Mouse (Mus musculus): ENCODE results near the gene Bach2.

DNA sequence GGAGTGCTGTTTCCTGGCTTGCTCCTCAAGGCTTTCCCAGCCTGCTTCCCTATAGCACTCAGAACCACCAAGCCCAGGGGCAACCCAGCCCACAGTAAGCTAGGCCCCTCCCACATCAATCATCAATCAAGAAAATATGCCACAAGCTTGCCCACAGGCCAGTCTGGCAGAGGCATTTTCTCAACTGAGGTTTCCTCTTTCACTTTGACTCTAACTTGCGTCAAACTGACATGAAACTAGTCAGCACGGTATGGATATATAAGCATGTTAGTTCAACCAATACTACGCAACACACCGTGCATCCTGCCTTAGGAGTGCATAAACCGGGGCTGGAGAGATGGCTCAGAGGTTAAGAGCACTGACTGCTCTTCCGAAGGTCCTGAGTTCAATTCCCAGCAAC is 349.6 kb downstream of the Bach2 start:
- TF ChIP-seq CTCF (IDR thresholded peaks at IDR 0.05; ENCODE audit: extremely low read depth, insufficient read depth, insufficient read length, insufficient replicate concordance) (no peak), POLR2A (IDR thresholded peaks at IDR 0.05; ENCODE audit: low read depth, low read length) (no peak)

Measured in spleen, adult 2 months (tissue).